Mouse (Mus musculus) CH12.LX (cell line): ENCODE data around the gene Lcn9. TPM values are rescaled to one million over a fixed set of nuclear protein-coding genes. Genes with fewer than 3 reads are reported as not detected.

Experiments used
- DNase-seq: peaks from one replicate; pipeline ENCODE4 v3.0.0-alpha.2; 2013; ENCODE audit errors: extremely low read depth
- H3K27ac ChIP-seq: 2 replicates; pipeline ENCODE4 v1.5.1; 2012; ENCODE audit warnings: low read depth, mild to moderate bottlenecking, control low read depth, moderate library complexity; ENCODE audit not compliant: insufficient read depth
- H3K27me3 ChIP-seq: replicated peaks from 2 replicates; pipeline ENCODE3; 2012; ENCODE audit warnings: inconsistent platforms
- H3K36me3 ChIP-seq, 2 experiments: replicated peaks in 1 of 2; 2 replicates each; pipeline versions ENCODE3 to v1.6.1; 2012; ENCODE audit warnings: inconsistent platforms in 1 of 2, low read length in 1 of 2, mild to moderate bottlenecking in 1 of 2, mixed read lengths in 1 of 2, moderate library complexity in 1 of 2; ENCODE audit not compliant: control insufficient read depth in 1 of 2, insufficient read depth in 1 of 2
- H3K4me1 ChIP-seq, 2 experiments: 2 replicates each; pipeline ENCODE4 v1.6.1; 2012; ENCODE audit warnings: inconsistent platforms in 1 of 2, moderate library complexity in 1 of 2; ENCODE audit not compliant: insufficient read depth in 2 of 2, control insufficient read depth in 1 of 2
- H3K4me2 ChIP-seq: 2 replicates; pipeline ENCODE4 v1.6.1; 2012; ENCODE audit warnings: low read depth, mild to moderate bottlenecking, control low read depth; ENCODE audit not compliant: poor library complexity, insufficient read depth, severe bottlenecking
- H3K4me3 ChIP-seq, 3 experiments: fragments of 150-350 bp in 1 of 3; sonication (generic) in 1 of 3; replicated peaks in 1 of 3; 2 replicates each; pipeline versions ENCODE3 to v1.5.1; 2011 to 2012; ENCODE audit warnings: low read depth in 2 of 3, low read length in 2 of 3, mild to moderate bottlenecking in 2 of 3, moderate library complexity in 2 of 3, control low read depth in 1 of 3, improper control_type of control experiment in 1 of 3, inconsistent platforms in 1 of 3, mixed read lengths in 1 of 3; ENCODE audit not compliant: poor library complexity in 1 of 3
- H3K79me2 ChIP-seq: replicated peaks from 2 replicates; pipeline ENCODE4 v1.6.1; 2012; ENCODE audit warnings: mild to moderate bottlenecking, moderate library complexity; ENCODE audit not compliant: control insufficient read depth, poor library complexity, insufficient read depth, severe bottlenecking; ENCODE audit errors: extremely low read depth
- H3K9ac ChIP-seq: 2 replicates; pipeline ENCODE4 v1.6.1; 2012; ENCODE audit warnings: low read depth, mild to moderate bottlenecking, control low read depth, moderate library complexity; ENCODE audit not compliant: insufficient read depth
- H3K9me3 ChIP-seq: replicated peaks from 2 replicates; pipeline ENCODE3; 2012; ENCODE audit warnings: low read length, inconsistent platforms, mixed read lengths
- CHD1 ChIP-seq: IDR thresholded peaks from 2 replicates; pipeline ENCODE4 v1.6.1; 2012; ENCODE audit warnings: low read depth, low read length, improper control_type of control experiment, inconsistent platforms
- RCOR1 ChIP-seq: conservative IDR thresholded peaks from 2 replicates; pipeline ENCODE4 v1.6.1; 2012; ENCODE audit warnings: low read depth, mild to moderate bottlenecking, inconsistent platforms, low read length, improper control_type of control experiment
- UBTF ChIP-seq: IDR thresholded peaks from 2 replicates; pipeline ENCODE4 v1.6.1; 2012; ENCODE audit warnings: low read depth, mild to moderate bottlenecking, inconsistent platforms, low read length, improper control_type of control experiment, moderate library complexity
- USF2 ChIP-seq: conservative IDR thresholded peaks from 2 replicates; pipeline ENCODE4 v1.6.1; 2011; ENCODE audit warnings: low read depth, low read length, improper control_type of control experiment
- ZNF384 ChIP-seq: IDR thresholded peaks from 2 replicates; pipeline ENCODE4 v1.6.1; 2012; ENCODE audit warnings: low read depth, low read length, improper control_type of control experiment, inconsistent platforms
- dilution Hi-C: fragments of 300-500 bp; cut with MboI; formaldehyde crosslinking; loops from 2 replicates; pipeline ENCODE4 v1.14.3; 2020; ENCODE audit warnings: low sequenced_read_pairs; ENCODE audit not compliant: extremely low pct_unique_long_range_greater_than_20kb, extremely low pct_ligation_motif_present
- in situ Hi-C: fragments of 300-500 bp; cut with MboI; formaldehyde crosslinking; loops from 3 replicates; pipeline ENCODE4 v1.14.3; 2019; ENCODE audit warnings: low sequenced_read_pairs, low pct_ligation_motif_present, low pct_unique_long_range_greater_than_20kb, mixed read lengths
- polyA plus RNA-seq: library from polyadenylated mRNA; unstranded; fragments of >175 nt; gene quantifications from 2 replicates; pipeline ENCODE4 v1.2.1, GENCODE M21; 2012; ENCODE audit warnings: low read depth; ENCODE audit not compliant: insufficient read length
- total RNA-seq, 2 experiments: library from RNA; depleted of rRNA; stranded (reverse); fragments of 300-350 nt in 1 of 2; fragments of >200 nt in 1 of 2; gene quantifications; 2 replicates each; pipeline ENCODE4 v1.2.3; 2012 to 2014

Lcn9 gene
- total and polyA plus RNA-seq, 3 experiments: not detected

- dilution Hi-C loops: no loop called here
- TF ChIP-seq ZNF384 (no peak), CHD1 (no peak), USF2 (no peak), UBTF (no peak), RCOR1 (no peak)
- H3K27me3 ChIP-seq: peaks cover 80% of the 10 kb centered on the region
- H3K79me2 ChIP-seq: no peaks in the 10 kb centered on the region
- H3K9ac ChIP-seq: no peak overlapping the region
- H3K9me3 ChIP-seq: no peaks in the 10 kb centered on the region
- no peak overlapping the region for H3K4me2 ChIP-seq
- no peak overlapping the region for H3K27ac ChIP-seq
- in situ Hi-C loops: no loop called here
- H3K36me3 ChIP-seq: no peaks in the 10 kb centered on the region
- H3K4me3 ChIP-seq: no peak overlapping the region
- H3K4me1 ChIP-seq: no peaks in the 10 kb centered on the region
- no peak for DNase-seq
These were observed 43.7 kb downstream of the Lcn9 start for GRCm38 (mm10) chr2:25866656-25867055.

Other genes starting within 250 kb of the Lcn9 start
Only the 20 nearest of the 22 such genes appear.
- 0.97 and 1.4 TPM in 2 replicates for gene Ajm1, start 241.4 kb upstream of the Lcn9 start, total RNA-seq (2012; rRNA removed)
- gene Ajm1, start 241.4 kb upstream of the Lcn9 start, total RNA-seq (2014; rRNA removed): 0.23 and 0.31 TPM in 2 replicates
- 0.93 and 1.4 TPM in 2 replicates for gene Ajm1, start 241.4 kb upstream of the Lcn9 start, polyA plus RNA-seq
- gene Rabl6, start 214.6 kb upstream of the Lcn9 start, total RNA-seq (2012; rRNA removed): 52.0 and 55.7 TPM in 2 replicates
- 32.2 and 34.6 TPM in 2 replicates for gene Rabl6, start 214.6 kb upstream of the Lcn9 start, total RNA-seq (2014; rRNA removed)
- 62.0 and 72.9 TPM in 2 replicates for gene Rabl6, start 214.6 kb upstream of the Lcn9 start, polyA plus RNA-seq
- gene Ccdc183, start 205.5 kb upstream of the Lcn9 start, total RNA-seq (2012; rRNA removed): not detected in 2 replicates
- not detected in 2 replicates for gene Ccdc183, start 205.5 kb upstream of the Lcn9 start, total RNA-seq (2014; rRNA removed)
- 0.13 TPM in 1 of 2 replicates, not detected in the other for gene Ccdc183, start 205.5 kb upstream of the Lcn9 start, polyA plus RNA-seq
- 8.9 and 11.1 TPM in 2 replicates for gene Tmem141, start 201.1 kb upstream of the Lcn9 start, total RNA-seq (2012; rRNA removed)
- 6.5 and 7.7 TPM in 2 replicates for gene Tmem141, start 201.1 kb upstream of the Lcn9 start, total RNA-seq (2014; rRNA removed)
- 5.2 and 6.2 TPM in 2 replicates for gene Tmem141, start 201.1 kb upstream of the Lcn9 start, polyA plus RNA-seq
- gene Fcna, start 195.1 kb upstream of the Lcn9 start, total RNA-seq (2012; rRNA removed): not detected in 2 replicates
- gene Fcna, start 195.1 kb upstream of the Lcn9 start, total RNA-seq (2014; rRNA removed): not detected in 2 replicates
- not detected in 2 replicates for gene Fcna, start 195.1 kb upstream of the Lcn9 start, polyA plus RNA-seq
- not detected in 2 replicates for gene Lcn8, start 170.0 kb upstream of the Lcn9 start, total RNA-seq (2012; rRNA removed)
- gene Lcn8, start 170.0 kb upstream of the Lcn9 start, total RNA-seq (2014; rRNA removed): not detected in 2 replicates
- gene Lcn8, start 170.0 kb upstream of the Lcn9 start, polyA plus RNA-seq: not detected in 2 replicates
- not detected in 2 replicates for gene Lcn5, start 165.2 kb upstream of the Lcn9 start, total RNA-seq (2012; rRNA removed)
- gene Lcn5, start 165.2 kb upstream of the Lcn9 start, total RNA-seq (2014; rRNA removed): not detected in 2 replicates
- not detected in 2 replicates for gene Lcn5, start 165.2 kb upstream of the Lcn9 start, polyA plus RNA-seq
- not detected in 2 replicates for gene Lcn6, start 146.4 kb upstream of the Lcn9 start, total RNA-seq (2012; rRNA removed)
- not detected in 2 replicates for gene Lcn6, start 146.4 kb upstream of the Lcn9 start, total RNA-seq (2014; rRNA removed)
- not detected in 2 replicates for gene Lcn6, start 146.4 kb upstream of the Lcn9 start, polyA plus RNA-seq
- gene Lcn10, start 140.4 kb upstream of the Lcn9 start, total RNA-seq (2012; rRNA removed): not detected in 2 replicates
- not detected in 2 replicates for gene Lcn10, start 140.4 kb upstream of the Lcn9 start, total RNA-seq (2014; rRNA removed)
- gene Lcn10, start 140.4 kb upstream of the Lcn9 start, polyA plus RNA-seq: not detected in 2 replicates
- not detected in 2 replicates for gene Obp2a, start 123.1 kb upstream of the Lcn9 start, total RNA-seq (2012; rRNA removed)
- gene Obp2a, start 123.1 kb upstream of the Lcn9 start, total RNA-seq (2014; rRNA removed): not detected in 2 replicates
- gene Obp2a, start 123.1 kb upstream of the Lcn9 start, polyA plus RNA-seq: not detected in 2 replicates
- gene Bmyc, start 116.4 kb upstream of the Lcn9 start, total RNA-seq (2012; rRNA removed): 11.2 and 13.7 TPM in 2 replicates
- gene Bmyc, start 116.4 kb upstream of the Lcn9 start, total RNA-seq (2014; rRNA removed): 8.2 and 10.8 TPM in 2 replicates
- 30.5 and 37.2 TPM in 2 replicates for gene Bmyc, start 116.4 kb upstream of the Lcn9 start, polyA plus RNA-seq
- not detected in 2 replicates for gene Obp2b, start 86.1 kb upstream of the Lcn9 start, total RNA-seq (2012; rRNA removed)
- gene Obp2b, start 86.1 kb upstream of the Lcn9 start, total RNA-seq (2014; rRNA removed): not detected in 2 replicates
- not detected in 2 replicates for gene Obp2b, start 86.1 kb upstream of the Lcn9 start, polyA plus RNA-seq
- gene Lcn3, start 57.6 kb upstream of the Lcn9 start, total RNA-seq (2012; rRNA removed): not detected in 2 replicates
- not detected in 2 replicates for gene Lcn3, start 57.6 kb upstream of the Lcn9 start, total RNA-seq (2014; rRNA removed)
- not detected in 2 replicates for gene Lcn3, start 57.6 kb upstream of the Lcn9 start, polyA plus RNA-seq
- not detected in 2 replicates for gene Lcn11, start 46.1 kb upstream of the Lcn9 start, total RNA-seq (2012; rRNA removed)
- gene Lcn11, start 46.1 kb upstream of the Lcn9 start, total RNA-seq (2014; rRNA removed): not detected in 2 replicates
- gene Lcn11, start 46.1 kb upstream of the Lcn9 start, polyA plus RNA-seq: not detected in 2 replicates
- not detected in 2 replicates for gene Gm13539, start 40.9 kb upstream of the Lcn9 start, total RNA-seq (2012; rRNA removed)
- not detected in 2 replicates for gene Gm13539, start 40.9 kb upstream of the Lcn9 start, total RNA-seq (2014; rRNA removed)
- not detected in 2 replicates for gene Gm13539, start 40.9 kb upstream of the Lcn9 start, polyA plus RNA-seq
- gene Glt6d1, start 7.3 kb upstream of the Lcn9 start, total RNA-seq (2012; rRNA removed): not detected in 2 replicates
- gene Glt6d1, start 7.3 kb upstream of the Lcn9 start, total RNA-seq (2014; rRNA removed): not detected in 2 replicates
- not detected in 2 replicates for gene Glt6d1, start 7.3 kb upstream of the Lcn9 start, polyA plus RNA-seq
- gene Sohlh1, start 24.1 kb downstream of the Lcn9 start, total RNA-seq (2012; rRNA removed): not detected in 2 replicates
- gene Sohlh1, start 24.1 kb downstream of the Lcn9 start, total RNA-seq (2014; rRNA removed): not detected in 2 replicates
- not detected in 2 replicates for gene Sohlh1, start 24.1 kb downstream of the Lcn9 start, polyA plus RNA-seq
- 0.04 TPM in 1 of 2 replicates, not detected in the other for gene Kcnt1, start 40.6 kb downstream of the Lcn9 start, total RNA-seq (2012; rRNA removed)
- gene Kcnt1, start 40.6 kb downstream of the Lcn9 start, total RNA-seq (2014; rRNA removed): not detected in 2 replicates
- gene Kcnt1, start 40.6 kb downstream of the Lcn9 start, polyA plus RNA-seq: not detected in 2 replicates
- 13.8 and 17.2 TPM in 2 replicates for gene Camsap1, start 160.1 kb downstream of the Lcn9 start, total RNA-seq (2012; rRNA removed)
- gene Camsap1, start 160.1 kb downstream of the Lcn9 start, total RNA-seq (2014; rRNA removed): 6.2 and 6.9 TPM in 2 replicates
- gene Camsap1, start 160.1 kb downstream of the Lcn9 start, polyA plus RNA-seq: 22.1 and 23.4 TPM in 2 replicates
- gene Ubac1, start 198.6 kb downstream of the Lcn9 start, total RNA-seq (2012; rRNA removed): 90.0 and 92.0 TPM in 2 replicates
- gene Ubac1, start 198.6 kb downstream of the Lcn9 start, total RNA-seq (2014; rRNA removed): 80.3 and 80.5 TPM in 2 replicates
- 88.9 and 99.7 TPM in 2 replicates for gene Ubac1, start 198.6 kb downstream of the Lcn9 start, polyA plus RNA-seq